Mouse (Mus musculus): ENCODE data around the gene Spem2. TPM values are rescaled to one million over a fixed set of nuclear protein-coding genes. Genes with fewer than 3 reads are reported as not detected.

Spem2 gene
- total RNA-seq, 2 experiments from 2014 or later: not detected

Other genes starting within 250 kb of the Spem2 start
- gene Wrap53, start 238.2 kb downstream of the Spem2 start, total RNA-seq (2021): 10 to 100 TPM; 13.0 to 13.1 TPM
- gene Trp53, start 238.1 kb downstream of the Spem2 start, total RNA-seq (2021): 100 to 1,000 TPM in 1 of 2 experiments, 10 to 100 TPM in 1; 92.4 to 101 TPM
- 10 to 100 TPM; 74.6 to 83.4 TPM for gene Atp1b2, start 212.5 kb downstream of the Spem2 start, total RNA-seq (2021)
- gene Shbg, start 200.6 kb downstream of the Spem2 start, total RNA-seq (2021): under 1 TPM in 1 of 2 experiments, not detected in 1; 0.59 TPM
- 10 to 100 TPM; 18.3 to 20.9 TPM for gene Sat2, start 196.4 kb downstream of the Spem2 start, total RNA-seq (2021)
- gene Fxr2, start 185.5 kb downstream of the Spem2 start, total RNA-seq (2021): 100 to 1,000 TPM in 1 of 2 experiments, 10 to 100 TPM in 1; 89.3 to 111 TPM
- under 1 TPM; 0.62 to 0.73 TPM for gene Sox15, start 163.2 kb downstream of the Spem2 start, total RNA-seq (2021)
- gene Mpdu1, start 155.8 kb downstream of the Spem2 start, total RNA-seq (2021): 100 to 1,000 TPM; 107 to 119 TPM
- gene Cd68, start 152.3 kb downstream of the Spem2 start, total RNA-seq (2021): 10 to 100 TPM; 11.9 to 12.5 TPM
- 100 to 1,000 TPM; 640 to 673 TPM for gene Eif4a1, start 146.0 kb downstream of the Spem2 start, total RNA-seq (2021)
- 10 to 100 TPM; 86.6 to 90.7 TPM for gene Senp3, start 136.4 kb downstream of the Spem2 start, total RNA-seq (2021)
- gene Tnfsf13, start 132.7 kb downstream of the Spem2 start, total RNA-seq (2021): 1 to 10 TPM; 4.2 to 5.2 TPM
- 10 to 100 TPM; 23.0 to 23.1 TPM for gene Tnfsf12, start 122.6 kb downstream of the Spem2 start, total RNA-seq (2021)
- 1 to 10 TPM; 3.1 to 4.6 TPM for gene Tnfsfm13, start 122.4 kb downstream of the Spem2 start, total RNA-seq (2021)
- 100 to 1,000 TPM in 1 of 2 experiments, 10 to 100 TPM in 1; 92.4 to 108 TPM for gene Polr2a, start 59.8 kb downstream of the Spem2 start, total RNA-seq (2021)
- gene Slc35g3, start 56.5 kb downstream of the Spem2 start, total RNA-seq (2021): not detected
- gene Zbtb4, start 52.6 kb downstream of the Spem2 start, total RNA-seq (2021): 10 to 100 TPM; 48.5 to 58.3 TPM
- gene Chrnb1, start 22.5 kb downstream of the Spem2 start, total RNA-seq (2021): 1 to 10 TPM; 3.6 to 4.0 TPM
- 1 to 10 TPM; 3.4 to 4.8 TPM for gene Fgf11, start 16.6 kb downstream of the Spem2 start, total RNA-seq (2021)
- gene Tmem102, start 12.8 kb downstream of the Spem2 start, total RNA-seq (2021): 1 to 10 TPM in 1 of 2 experiments, under 1 TPM in 1; 0.76 to 1.4 TPM
- not detected for gene Gm39566, start 3.2 kb downstream of the Spem2 start, total RNA-seq (2021)
- not detected for gene Spem1, start 3.7 kb upstream of the Spem2 start, total RNA-seq (2021)
- gene Nlgn2, start 19.3 kb upstream of the Spem2 start, total RNA-seq (2021): 10 to 100 TPM; 33.6 to 35.2 TPM
- gene Tmem256, start 20.0 kb upstream of the Spem2 start, total RNA-seq (2021): 100 to 1,000 TPM; 141 to 143 TPM
- 10 to 100 TPM; 76.6 to 77.9 TPM for gene Plscr3, start 27.9 kb upstream of the Spem2 start, total RNA-seq (2021)
- 1 to 10 TPM in 1 of 2 experiments, under 1 TPM in 1; 0.17 to 1.7 TPM for gene Tnk1, start 40.3 kb upstream of the Spem2 start, total RNA-seq (2021)
- not detected for gene Tmem95, start 59.6 kb upstream of the Spem2 start, total RNA-seq (2021)
- gene Kctd11, start 62.9 kb upstream of the Spem2 start, total RNA-seq (2021): 1 to 10 TPM; 3.4 to 4.1 TPM
- 1 to 10 TPM; 1.4 to 1.7 TPM for gene Acap1, start 77.1 kb upstream of the Spem2 start, total RNA-seq (2021)
- gene 2810408A11Rik, start 82.5 kb upstream of the Spem2 start, total RNA-seq (2021): 1 to 10 TPM; 4.8 to 5.6 TPM
- 10 to 100 TPM; 45.9 to 53.3 TPM for gene Neurl4, start 82.6 kb upstream of the Spem2 start, total RNA-seq (2021)
- 10 to 100 TPM; 60.0 to 67.0 TPM for gene Gps2, start 95.4 kb upstream of the Spem2 start, total RNA-seq (2021)
- gene Eif5a, start 103.5 kb upstream of the Spem2 start, total RNA-seq (2021): 100 to 1,000 TPM; 598 to 600 TPM
- gene Ybx2, start 117.3 kb upstream of the Spem2 start, total RNA-seq (2021): 10 to 100 TPM in 1 of 2 experiments, 1 to 10 TPM in 1; 9.7 to 20.6 TPM
- gene Slc2a4, start 129.7 kb upstream of the Spem2 start, total RNA-seq (2021): 10 to 100 TPM; 23.6 to 24.8 TPM
- gene Cldn7, start 146.3 kb upstream of the Spem2 start, total RNA-seq (2021): 10 to 100 TPM in 1 of 2 experiments, 1 to 10 TPM in 1; 3.1 to 17.3 TPM
- gene Ctdnep1, start 162.7 kb upstream of the Spem2 start, total RNA-seq (2021): 100 to 1,000 TPM; 119 to 130 TPM
- 10 to 100 TPM; 65.5 to 70.9 TPM for gene Elp5, start 164.1 kb upstream of the Spem2 start, total RNA-seq (2021)
- 100 to 1,000 TPM; 294 to 311 TPM for gene Gabarap, start 172.7 kb upstream of the Spem2 start, total RNA-seq (2021)
- gene Phf23, start 177.3 kb upstream of the Spem2 start, total RNA-seq (2021): 10 to 100 TPM; 51.4 to 53.4 TPM
- gene Dvl2, start 182.1 kb upstream of the Spem2 start, total RNA-seq (2021): 10 to 100 TPM; 35.5 to 38.2 TPM
- 100 to 1,000 TPM; 295 to 378 TPM for gene Acadvl, start 196.9 kb upstream of the Spem2 start, total RNA-seq (2021)
- 10 to 100 TPM; 63.0 to 64.4 TPM for gene Dlg4, start 198.5 kb upstream of the Spem2 start, total RNA-seq (2021)
- gene Asgr1, start 235.6 kb upstream of the Spem2 start, total RNA-seq (2021): 10 to 100 TPM in 1 of 2 experiments, 1 to 10 TPM in 1; 1.7 to 33.7 TPM